Mouse (Mus musculus): ENCODE results near the gene 2010003K11Rik. TPM values are rescaled to one million over a fixed set of nuclear protein-coding genes. Genes with fewer than 3 reads are reported as not detected.
A peak's percentile ranks its signal among the peaks of the same experiment; 100 is the strongest.

Gene 2010003K11Rik
- total RNA-seq, 2 experiments from 2014 or later = not detected

- DNase-seq = peak; percentile 82
- intact Hi-C loops (cut with DNase I) = loop anchor here (5.0 kb wide), 2 partner anchors 120 to 245 kb away; partner anchors contain the start of gene Lrfn4
Observed at GRCm38 (mm10) chr19:4497263-4497973, 965 bp downstream of the 2010003K11Rik start.

- no peak for DNase-seq
- intact Hi-C loops (cut with DNase I) = loop anchor here (5.0 kb wide), 2 partner anchors 121 to 246 kb away; partner anchors contain the start of gene Lrfn4
Observed at GRCm38 (mm10) chr19:4496535-4497262, 1.7 kb downstream of the 2010003K11Rik start.

GRCm38 (mm10) chr19:4495814-4496213 lies 2.6 kb downstream of the 2010003K11Rik start:
- intact Hi-C loops (cut with DNase I) = loop anchor here (5.0 kb wide), 2 partner anchors 121 to 246 kb away; partner anchors contain the start of gene Lrfn4
- DNase-seq = no peak

- intact Hi-C loops (cut with DNase I) = loop anchor here (5.0 kb wide), 2 partner anchors 123 to 248 kb away; partner anchors contain the start of gene Lrfn4
- no peak for DNase-seq
Observed at GRCm38 (mm10) chr19:4494707-4495106, 3.7 kb downstream of the 2010003K11Rik start.

GRCm38 (mm10) chr19:4492526-4493296 lies 5.7 kb downstream of the 2010003K11Rik start:
- intact Hi-C loops (cut with DNase I) = no loop called here
- peak; percentile 94 for DNase-seq

DNA sequence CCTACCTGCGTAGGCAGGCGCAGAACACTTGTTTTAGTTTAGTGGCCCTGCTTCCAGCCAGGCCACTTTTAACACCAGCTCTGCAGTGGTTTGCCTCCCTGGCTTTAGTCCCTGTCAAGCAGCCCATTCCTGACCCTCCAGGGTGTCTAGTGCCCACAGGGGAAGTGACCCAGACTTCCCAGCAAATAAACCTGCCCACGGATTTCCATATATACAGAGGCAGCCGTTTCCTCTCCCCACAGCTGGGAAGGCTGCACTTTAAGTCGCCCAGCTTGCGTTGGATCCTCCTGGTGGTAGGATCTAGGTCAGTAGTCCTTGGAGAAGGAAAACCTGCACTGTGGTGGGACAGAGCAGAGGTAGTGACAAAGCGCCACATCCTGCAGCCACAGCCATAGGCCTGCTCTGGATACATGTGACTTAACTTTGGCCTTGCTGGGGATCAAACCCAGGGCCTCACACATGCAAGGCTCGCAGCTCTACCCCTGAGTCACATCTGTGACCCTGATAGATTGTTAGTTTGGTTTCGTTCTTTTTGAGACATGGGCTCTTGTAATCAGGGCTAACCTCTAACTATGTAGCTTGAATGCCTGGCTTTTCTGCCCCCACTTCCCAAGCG lies 7.2 kb downstream of the 2010003K11Rik start:
- intact Hi-C loops (cut with DNase I) = no loop called here
- no peak for DNase-seq

- peak; percentile 36 for DNase-seq
- intact Hi-C loops (cut with DNase I) = no loop called here
Observed at GRCm38 (mm10) chr19:4487877-4488276, 10.5 kb downstream of the 2010003K11Rik start.

GRCm38 (mm10) chr19:4485006-4485405 lies 13.4 kb downstream of the 2010003K11Rik start:
- no peak for DNase-seq
- intact Hi-C loops (cut with DNase I) = no loop called here

- intact Hi-C loops (cut with DNase I) = no loop called here
- DNase-seq = no peak
Observed at GRCm38 (mm10) chr19:4482111-4482859, 16.1 kb downstream of the 2010003K11Rik start.

DNA sequence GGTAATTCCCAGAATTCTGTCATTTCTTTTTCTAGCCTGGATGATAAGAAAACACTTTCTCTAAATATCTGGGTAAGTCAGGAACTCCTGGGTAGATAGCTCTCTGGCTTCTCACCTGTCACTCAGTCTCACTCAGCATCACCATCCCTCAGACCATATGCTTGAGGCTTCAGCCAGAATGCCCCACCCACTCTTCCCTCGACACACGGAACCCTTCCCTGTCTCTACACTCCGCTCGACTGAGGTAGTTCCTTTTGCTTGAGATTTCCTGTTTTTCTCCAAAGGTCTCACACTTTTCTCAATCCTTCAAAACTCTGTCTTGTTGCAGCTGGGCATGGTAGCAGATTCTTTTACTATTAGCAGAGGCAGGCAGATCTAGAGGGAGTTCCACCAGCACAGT lies 17.1 kb downstream of the 2010003K11Rik start:
- intact Hi-C loops (cut with DNase I) = no loop called here
- DNase-seq = no peak

GRCm38 (mm10) chr19:4480041-4480440 lies 18.3 kb downstream of the 2010003K11Rik start:
- DNase-seq = no peak
- intact Hi-C loops (cut with DNase I) = no loop called here

- intact Hi-C loops (cut with DNase I) = no loop called here
- DNase-seq = no peak
Observed at GRCm38 (mm10) chr19:4478190-4478516, 20.2 kb downstream of the 2010003K11Rik start.

GRCm38 (mm10) chr19:4477345-4478189 lies 20.8 kb downstream of the 2010003K11Rik start, which contains the start of gene Syt12:
Gene Syt12, minus strand, starts transcription at chr19:4477447.
- intact Hi-C loops (cut with DNase I) = no loop called here
- DNase-seq = peak; percentile 39

DNA sequence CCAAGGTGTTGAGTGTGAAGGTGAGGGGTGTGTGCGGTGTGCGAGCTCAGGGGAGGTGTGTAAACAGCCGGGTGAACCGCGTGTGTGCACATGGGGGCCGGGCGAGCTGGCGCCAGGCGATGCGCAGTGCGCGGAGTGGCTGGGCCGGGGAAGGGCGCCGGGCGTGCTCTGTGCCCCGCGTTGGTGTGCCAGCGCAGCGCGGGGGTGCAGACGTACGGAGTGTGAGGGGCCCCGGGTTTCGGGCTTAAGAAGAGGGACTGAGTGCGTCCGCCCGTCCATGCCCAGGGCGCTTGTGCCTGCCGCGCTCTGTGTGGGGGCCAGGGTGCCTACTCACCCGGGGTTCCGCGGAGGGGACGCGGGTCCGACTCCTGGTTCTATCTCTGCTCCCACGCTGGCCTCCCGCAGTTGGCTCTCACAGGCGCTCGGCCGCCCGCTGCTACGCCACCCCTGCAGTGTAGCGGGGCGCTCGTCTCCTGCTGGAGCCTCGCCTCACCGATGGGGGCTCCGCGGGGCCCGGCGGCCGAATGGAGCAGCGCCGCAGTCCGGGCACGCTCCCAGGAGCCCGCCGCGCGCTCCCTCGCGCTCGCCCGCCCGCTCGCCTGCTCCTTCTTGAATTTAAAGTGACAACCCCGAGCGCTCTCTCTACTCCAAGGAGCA lies 21.7 kb downstream of the 2010003K11Rik start:
- intact Hi-C loops (cut with DNase I) = no loop called here
- DNase-seq = peak; percentile 51

DNA sequence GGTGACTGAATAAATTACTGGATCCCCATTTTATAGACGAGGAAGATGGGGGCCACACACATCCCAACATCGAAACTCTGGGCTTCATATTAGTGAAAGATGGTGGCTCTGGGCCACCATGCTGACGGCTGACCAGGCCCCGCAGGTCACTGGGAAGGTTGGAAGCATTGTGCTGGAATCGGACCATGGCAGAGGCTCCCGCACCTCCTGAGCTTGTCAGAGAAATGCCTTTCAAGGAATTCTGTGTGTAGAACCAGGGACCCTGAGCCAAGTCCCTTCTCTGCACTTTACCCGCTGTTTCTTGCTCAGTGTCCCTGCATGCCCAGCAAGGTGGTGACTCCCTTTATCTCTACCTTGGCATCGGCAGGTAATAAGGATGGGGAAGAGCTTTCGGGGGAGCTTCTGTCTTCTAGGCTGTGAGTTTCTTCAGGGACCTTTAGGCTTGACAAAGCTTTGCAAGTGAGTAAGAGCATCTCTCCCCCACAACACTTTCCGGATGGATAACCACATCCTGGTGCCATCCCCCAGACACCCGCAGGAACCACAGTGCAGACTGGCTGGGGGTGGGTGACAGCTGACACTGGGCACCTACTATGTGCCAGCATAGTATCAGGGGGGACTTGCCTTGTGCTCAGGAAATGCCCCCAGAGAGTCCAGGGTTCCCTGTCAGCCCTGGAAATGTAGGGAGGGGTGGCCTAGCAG lies 23.0 kb downstream of the 2010003K11Rik start:
- no peak for DNase-seq
- intact Hi-C loops (cut with DNase I) = no loop called here

GRCm38 (mm10) chr19:4474739-4475138 lies 23.6 kb downstream of the 2010003K11Rik start:
- intact Hi-C loops (cut with DNase I) = no loop called here
- no peak for DNase-seq

DNA sequence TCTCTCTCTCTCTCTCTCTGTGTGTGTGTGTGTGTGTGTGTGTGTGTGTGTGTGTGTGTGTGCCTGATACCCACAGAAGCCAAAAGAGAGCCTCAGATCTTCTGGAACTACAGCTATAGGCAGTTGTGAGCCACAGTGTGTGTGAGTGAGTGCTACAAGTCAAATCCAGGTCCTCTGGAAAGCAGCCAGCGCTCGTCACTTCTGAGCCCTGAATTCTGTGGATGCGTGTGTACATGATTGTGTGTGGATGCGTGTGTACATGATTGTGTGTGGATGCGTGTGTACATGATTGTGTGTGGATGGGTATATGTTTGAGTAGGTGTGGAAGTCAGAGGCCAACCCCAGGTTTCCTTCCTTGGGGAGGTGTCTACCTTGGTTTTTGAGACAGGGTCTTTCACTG lies 24.8 kb downstream of the 2010003K11Rik start:
- DNase-seq = no peak

GRCm38 (mm10) chr19:4468363-4468762 lies 30.0 kb downstream of the 2010003K11Rik start:
- intact Hi-C loops (cut with DNase I) = no loop called here
- peak; percentile 29 for DNase-seq

More for the DNA sequence above, 24.8 kb downstream of the 2010003K11Rik start:
- intact Hi-C loops (cut with DNase I) = no loop called here

Measured in left cerebral cortex, postnatal 4 days (tissue).